18 mouse cellular contexts compared by ENCODE assay signal in genomic region chr11:54733546-54733945, GRCm38 (mm10). TPM values are rescaled to one million over a fixed set of nuclear protein-coding genes. Genes with fewer than 3 reads are reported as not detected.
DNase-seq lines count a peak whose midpoint lies in the region; ATAC-seq and TF ChIP-seq lines count a peak whose summit lies in the region.
"Had no signal": no experiment of that assay in that cellular context is flagged by ENCODE, and none has a peak within 500 bp of the region (broad histone marks: within the 10 kb centered on the region; RNA-seq: fewer than 3 reads in every experiment).

No protein-coding gene starts in this region.

- H3K36me3 ChIP-seq in hindbrain, embryonic 16.5 days (ENCODE audit: control insufficient read depth, insufficient read depth, low read length): no peaks in the 10 kb centered on the region
- peaks cover 34% of the 10 kb centered on the region for H3K36me3 ChIP-seq in hindbrain, embryonic 13.5 days

- 0 out of 2 replicates have a peak, but pooled peaks have one; percentile 40 for ATAC-seq in hindbrain, embryonic 16.5 days
- ATAC-seq in hindbrain, embryonic 13.5 days (ENCODE audit: low FRiP score): no peak
- peak; percentile 34 for ATAC-seq in monocyte, adult 5-6 weeks (replicated peaks; ENCODE audit: insufficient number of reproducible peaks, low FRiP score, low TSS enrichment, poor library complexity, severe bottlenecking)
- ATAC-seq in erythroid progenitor cell, adult 5-6 weeks (replicated peaks; ENCODE audit: low FRiP score, poor library complexity, severe bottlenecking): no peak
- ATAC-seq: forebrain, embryonic 15.5 days; intestine, embryonic 16.5 days had no signal

- H3K4me1 ChIP-seq in hindbrain, embryonic 16.5 days (ENCODE audit: control insufficient read depth, insufficient read depth, low read depth, low read length): no peaks in the 10 kb centered on the region
- H3K4me1 ChIP-seq in hindbrain, embryonic 13.5 days (replicated peaks): 0 out of 2 replicates have a peak, but pooled peaks cover 3% of the 10 kb centered on the region
- H3K4me1 ChIP-seq in bone marrow macrophage, adult 2 months (ENCODE audit: control insufficient read depth, insufficient read depth, low read length): peaks cover 47% of the 10 kb centered on the region
- H3K4me1 ChIP-seq: embryonic facial prominence, embryonic 15.5 days had no signal

- no peaks in the 10 kb centered on the region for H3K27me3 ChIP-seq in hindbrain, embryonic 16.5 days (replicated peaks; ENCODE audit: control insufficient read depth, insufficient read depth, low read length)
- no peaks in the 10 kb centered on the region for H3K27me3 ChIP-seq in hindbrain, embryonic 13.5 days
- H3K27me3 ChIP-seq: embryonic facial prominence, embryonic 15.5 days; forebrain, embryonic 15.5 days; liver, embryonic 13.5 days had no signal

- H3K27ac ChIP-seq in hindbrain, embryonic 16.5 days (ENCODE audit: low read depth, low read length): no peak overlapping the region
- H3K27ac ChIP-seq in hindbrain, embryonic 13.5 days: no peak overlapping the region
- 0 out of 2 replicates have a peak overlapping the region, but pooled peaks have one; percentile 19 for H3K27ac ChIP-seq in bone marrow macrophage, adult 2 months (ENCODE audit: insufficient read depth, low read depth, low read length)
- H3K27ac ChIP-seq: embryonic facial prominence, embryonic 15.5 days; forebrain, embryonic 15.5 days; gastrocnemius, adult 2 months; liver, embryonic 13.5 days had no signal

- H3K9me3 ChIP-seq in hindbrain, embryonic 16.5 days (ENCODE audit: control insufficient read depth, low read length): no peaks in the 10 kb centered on the region
- no peaks in the 10 kb centered on the region for H3K9me3 ChIP-seq in hindbrain, embryonic 13.5 days
- H3K9me3 ChIP-seq: embryonic facial prominence, embryonic 15.5 days; forebrain, embryonic 15.5 days; liver, embryonic 13.5 days had no signal

- no peak for TF ChIP-seq POLR2A in bone marrow macrophage, adult 2 months (IDR thresholded peaks at IDR 0.05; ENCODE audit: borderline replicate concordance, low read depth, low read length)

- no peak overlapping the region for H3K4me2 ChIP-seq in hindbrain, embryonic 16.5 days (ENCODE audit: low read length)
- H3K4me2 ChIP-seq in hindbrain, embryonic 13.5 days: no peak overlapping the region
- H3K4me2 ChIP-seq: embryonic facial prominence, embryonic 15.5 days; forebrain, embryonic 15.5 days; liver, embryonic 13.5 days had no signal

- DNase-seq in 416B (ENCODE audit: low read depth): peak; percentile 42
- no peak for DNase-seq in left cerebral cortex, postnatal 14 days (ENCODE audit: low spot score in 2 of 2)
- no peak for DNase-seq in right cerebral cortex, postnatal 36 days (ENCODE audit: low spot score in 2 of 2)
- DNase-seq: cerebellum, adult 11-12 months; gastrocnemius, adult 2 months; layer of hippocampus, adult 9-11 months; left cerebral cortex, postnatal 4 days; liver, embryonic 13.5 days; lung, postnatal 4 days; right cerebral cortex, postnatal 25 days had no signal

- intact Hi-C loops in left cerebral cortex, postnatal 14 days (cut with DNase I): no loop called here

- no peak overlapping the region for H3K4me3 ChIP-seq in hindbrain, embryonic 16.5 days (ENCODE audit: low read length)
- no peak overlapping the region for H3K4me3 ChIP-seq in hindbrain, embryonic 13.5 days
- H3K4me3 ChIP-seq in bone marrow macrophage, adult 2 months (ENCODE audit: insufficient read depth, low read length): no peak overlapping the region
- H3K4me3 ChIP-seq: embryonic facial prominence, embryonic 15.5 days; forebrain, embryonic 15.5 days; gastrocnemius, adult 2 months; liver, embryonic 13.5 days had no signal

- no peak for TF ChIP-seq CTCF in bone marrow macrophage, adult 2 months (IDR thresholded peaks at IDR 0.05; ENCODE audit: low read depth, low read length)

- no peak overlapping the region for H3K9ac ChIP-seq in hindbrain, embryonic 16.5 days (ENCODE audit: low read depth, low read length)
- no peak overlapping the region for H3K9ac ChIP-seq in hindbrain, embryonic 13.5 days
- H3K9ac ChIP-seq: embryonic facial prominence, embryonic 15.5 days; forebrain, embryonic 15.5 days; liver, embryonic 13.5 days had no signal

- WGBS in hindbrain, embryonic 16.5 days: 62% methylated on average over 7 of the region's 7 CpGs
- WGBS in hindbrain, embryonic 13.5 days: 58% methylated on average over 7 of the region's 7 CpGs

RNA-seq across cellular contexts. Expression of gene Cdc42se2, which starts 53.9 kb away (rescaled TPM):
- 136 and 147 TPM in 2 replicates for polyA plus RNA-seq in hindbrain, embryonic 16.5 days (2015; fragmentation: Nextera tagmentation; extraction: Ambion mirVana)
- polyA plus RNA-seq in hindbrain, embryonic 13.5 days (2015; fragmentation: Nextera tagmentation; extraction: Ambion mirVana): 162 and 164 TPM in 2 replicates
- 126 and 128 TPM in 2 replicates for polyA plus RNA-seq in bone marrow macrophage, adult 2 months (2012; ENCODE audit: insufficient read depth, insufficient read length, missing spikeins)
- 142 to 226 TPM (median 192 TPM) in 3 replicates for total RNA-seq in monocyte, adult 5-6 weeks (2017)
- total RNA-seq in left cerebral cortex, postnatal 14 days (2021): 100 to 1,000 TPM; 175 to 185 TPM
- 23.1 and 39.0 TPM in 2 replicates for total RNA-seq in erythroid progenitor cell, adult 5-6 weeks (2015; ENCODE audit: low replicate concordance)
- total RNA-seq in erythroid progenitor cell, adult 5-6 weeks (2017; ENCODE audit: low replicate concordance): 12.5 and 17.8 TPM in 2 replicates

Comparison
In these comparisons a context has a peak if more than half of its experiments do, and no peak if none do; other contexts are left out.
1. ATAC-seq: peak in hindbrain, embryonic 16.5 days (single experiment) and monocyte, adult 5-6 weeks (single experiment); none in hindbrain, embryonic 13.5 days (single experiment) and erythroid progenitor cell, adult 5-6 weeks (single experiment).